Mouse (Mus musculus): Measurements from ENCODE around the gene Itch. TPM values are rescaled to one million over a fixed set of nuclear protein-coding genes. Genes with fewer than 3 reads are reported as not detected.

Itch gene
- 19.6 and 20.3 TPM in 2 replicates for polyA plus RNA-seq (2015; fragmentation: Nextera tagmentation; extraction: Ambion mirVana)

DNA sequence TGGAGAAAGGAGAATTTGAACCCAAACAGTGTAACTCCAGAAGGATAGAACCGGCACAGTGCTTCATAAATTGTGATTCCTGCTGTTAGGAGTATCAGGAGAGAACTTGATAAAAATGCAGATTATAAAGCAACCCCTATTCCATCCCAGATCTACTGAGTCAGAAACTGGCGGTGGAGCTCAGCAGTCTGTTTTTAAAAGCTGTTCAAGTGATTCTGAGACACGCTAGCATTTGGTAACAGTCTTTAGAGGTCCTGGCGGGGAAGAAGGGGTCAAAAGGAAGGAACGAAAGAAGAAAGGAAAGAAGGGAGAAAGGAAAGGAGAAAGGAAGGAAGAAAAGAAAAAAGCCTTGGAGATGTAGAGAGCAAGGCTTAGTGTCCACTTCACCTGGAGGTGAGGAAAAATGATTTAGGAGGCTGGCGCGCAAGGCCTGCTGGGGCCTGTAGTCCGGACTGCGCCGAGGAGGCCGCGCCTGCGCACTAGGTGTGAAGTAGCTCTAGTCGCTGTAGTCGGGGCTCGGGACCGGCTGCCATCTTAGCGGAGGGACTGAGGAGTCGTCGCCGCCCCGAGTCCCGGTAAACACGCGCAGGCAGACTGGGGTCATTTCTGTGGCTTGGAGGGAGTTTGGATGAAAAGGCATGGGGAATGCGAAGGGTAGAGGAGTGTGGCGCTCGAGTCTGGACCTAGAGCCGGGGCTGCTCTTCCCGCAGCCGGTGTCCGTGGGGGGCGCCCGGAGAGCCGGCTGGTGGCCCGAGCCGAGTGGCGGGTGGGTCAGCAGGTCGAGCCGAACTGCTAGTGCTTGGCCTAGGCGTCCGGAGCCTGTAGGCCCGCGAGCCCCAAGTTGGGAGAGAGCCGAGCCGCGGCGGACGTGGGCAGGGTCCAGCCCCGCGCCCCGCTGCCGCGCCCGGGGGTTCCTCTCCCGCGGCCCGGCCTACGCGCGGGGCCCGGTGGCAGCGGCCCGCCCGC, at the start of gene Itch:
Itch (plus strand) TSS at position 499 of the 966 bp plus-strand sequence.

GRCm38 (mm10) chr2:155236362-155236992, 103.2 kb downstream of the Itch start, which contains the start of gene Dynlrb1:
Gene Dynlrb1, plus strand, starts transcription at chr2:155236533.

GRCm38 (mm10) chr2:155276195-155276594, 142.9 kb downstream of the Itch start, which contains the start of gene Map1lc3a:
Gene Map1lc3a, plus strand, starts transcription at chr2:155276297.

Other genes with a start within 250 kb of the Itch start
- 94.0 and 95.0 TPM in 2 replicates for gene Eif2s2, start 240.6 kb upstream of the Itch start, polyA plus RNA-seq (2015; fragmentation: Nextera tagmentation; extraction: Ambion mirVana)
- gene Gm14226, start 115.2 kb upstream of the Itch start, polyA plus RNA-seq (2015; fragmentation: Nextera tagmentation; extraction: Ambion mirVana), result 0.05 and 0.07 TPM in 2 replicates
- gene Ahcy, start 59.0 kb upstream of the Itch start, polyA plus RNA-seq (2015; fragmentation: Nextera tagmentation; extraction: Ambion mirVana), result 33.0 and 36.9 TPM in 2 replicates
- gene Dynlrb1, start 103.0 kb downstream of the Itch start, polyA plus RNA-seq (2015; fragmentation: Nextera tagmentation; extraction: Ambion mirVana), result 261 and 298 TPM in 2 replicates
- 424 and 513 TPM in 2 replicates for gene Map1lc3a, start 142.8 kb downstream of the Itch start, polyA plus RNA-seq (2015; fragmentation: Nextera tagmentation; extraction: Ambion mirVana)
- gene Pigu, start 223.9 kb downstream of the Itch start, polyA plus RNA-seq (2015; fragmentation: Nextera tagmentation; extraction: Ambion mirVana), result 36.8 and 37.1 TPM in 2 replicates
- gene Trp53inp2, start 247.6 kb downstream of the Itch start, polyA plus RNA-seq (2015; fragmentation: Nextera tagmentation; extraction: Ambion mirVana), result 92.6 and 108 TPM in 2 replicates